Mouse (Mus musculus) urinary bladder, postnatal 0 days (tissue): ENCODE results near the gene Lair1. TPM values are rescaled to one million over a fixed set of nuclear protein-coding genes. Genes with fewer than 3 reads are reported as not detected.

Experiments
- polyA plus RNA-seq: library from polyadenylated mRNA; unstranded; fragments of >200 nt; fragmentation: Nextera tagmentation; extraction: Ambion mirVana; gene quantifications from 2 replicates; pipeline ENCODE4 v1.2.1, GENCODE M21; 2015

Lair1 gene
- polyA plus RNA-seq = 0.67 and 3.2 TPM in 2 replicates

DNA sequence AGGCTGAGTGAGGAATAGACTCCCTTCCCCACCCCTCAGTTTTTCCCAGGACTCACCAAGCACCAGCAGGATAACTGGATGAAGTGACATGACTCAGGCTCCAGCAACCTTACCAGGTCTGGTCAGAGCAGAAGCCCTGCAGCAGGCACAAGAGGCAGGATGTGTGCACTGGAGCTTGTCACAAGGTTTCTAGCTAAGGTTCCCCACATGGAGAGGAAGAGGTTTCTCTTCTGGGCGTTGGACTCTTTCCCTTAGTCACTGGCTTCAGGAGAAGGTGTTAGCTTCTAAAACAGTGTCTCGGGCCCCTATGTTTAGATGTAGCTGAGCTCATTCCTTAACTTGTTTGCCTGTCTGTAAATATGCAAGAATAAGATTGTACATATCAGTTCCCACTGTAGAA lies at the start of gene Lair1:
Lair1 (minus strand) TSS at position 192 of the 400 bp plus-strand sequence.

Other genes starting within 250 kb of the Lair1 start
- gene Gm15448, start 237.5 kb downstream of the Lair1 start, polyA plus RNA-seq = not detected in 2 replicates
- 0.53 and 0.67 TPM in 2 replicates for gene Pira2, start 218.2 kb downstream of the Lair1 start, polyA plus RNA-seq
- 0.30 and 0.34 TPM in 2 replicates for gene Gm14548, start 165.1 kb downstream of the Lair1 start, polyA plus RNA-seq
- gene Lilra6, start 147.7 kb downstream of the Lair1 start, polyA plus RNA-seq = 0.08 and 0.17 TPM in 2 replicates
- 2.1 and 3.8 TPM in 2 replicates for gene Ttyh1, start 56.2 kb upstream of the Lair1 start, polyA plus RNA-seq
- gene Leng8, start 73.8 kb upstream of the Lair1 start, polyA plus RNA-seq = 28.5 and 29.3 TPM in 2 replicates
- gene Leng9, start 87.2 kb upstream of the Lair1 start, polyA plus RNA-seq = 4.5 TPM in 2 replicates
- gene Cdc42ep5, start 101.7 kb upstream of the Lair1 start, polyA plus RNA-seq = 86.7 and 89.6 TPM in 2 replicates
- gene Lilra5, start 174.6 kb upstream of the Lair1 start, polyA plus RNA-seq = 0.23 and 0.27 TPM in 2 replicates